Mouse (Mus musculus) hindbrain, postnatal 0 days (tissue): ENCODE data around the gene Sema5b. TPM values are rescaled to one million over a fixed set of nuclear protein-coding genes. Genes with fewer than 3 reads are reported as not detected.

Experiments used
- ATAC-seq: fragments of 200-750 bp; cut with Nextera tagmentation; 2 replicates; pipeline ENCODE4 v1.8.0; 2017; ENCODE audit warnings: mild to moderate bottlenecking, moderate TSS enrichment, moderate library complexity
- DNase-seq: peaks from one replicate; pipeline ENCODE4 v3.0.0-alpha.2; 2015; ENCODE audit warnings: low spot score
- H3K27ac ChIP-seq: fragments of 300-500 bp; sonication (generic); 2 replicates; pipeline ENCODE4 v1.5.1; 2014; ENCODE audit warnings: mild to moderate bottlenecking
- H3K27me3 ChIP-seq: fragments of 300-500 bp; sonication (generic); 2 replicates; pipeline ENCODE4 v1.6.1; 2014; ENCODE audit warnings: low read length, mixed read lengths; ENCODE audit not compliant: insufficient read depth
- H3K36me3 ChIP-seq: fragments of 300-500 bp; sonication (generic); 2 replicates; pipeline ENCODE4 v1.6.1; 2014; ENCODE audit warnings: low read length, mixed read lengths; ENCODE audit not compliant: insufficient read depth
- H3K4me1 ChIP-seq: fragments of 300-500 bp; sonication (generic); 2 replicates; pipeline ENCODE4 v1.6.1; 2014; ENCODE audit warnings: antibody characterized with exemption, low read length, mixed read lengths; ENCODE audit not compliant: insufficient read depth
- H3K4me2 ChIP-seq: fragments of 300-500 bp; sonication (generic); 2 replicates; pipeline ENCODE4 v1.6.1; 2014; ENCODE audit warnings: low read depth, mild to moderate bottlenecking, low read length, moderate library complexity, mixed read lengths
- H3K4me3 ChIP-seq: fragments of 300-500 bp; sonication (generic); 2 replicates; pipeline ENCODE4 v1.5.1; 2014; ENCODE audit warnings: low read length
- H3K9ac ChIP-seq: fragments of 300-500 bp; sonication (generic); replicated peaks from 2 replicates; pipeline ENCODE4 v1.6.1; 2014; ENCODE audit warnings: mild to moderate bottlenecking, low read length, moderate library complexity, mixed read lengths
- H3K9me3 ChIP-seq: fragments of 300-500 bp; sonication (generic); 2 replicates; pipeline ENCODE4 v1.6.1; 2016; ENCODE audit warnings: low read length, mixed read lengths
- CTCF ChIP-seq: IDR thresholded peaks from 2 replicates; pipeline ENCODE4 v1.5.1; 2016; ENCODE audit warnings: antibody characterized with exemption, control low read depth, low read depth
- WGBS: fragments of 180-500 bp; shearing (Covaris S2); extraction: QIAGEN DNeasy Blood & Tissue Kit; methylation state at CpG from one replicate; pipeline ENCODE4 v1.1.7; 2014; 5-methylcytosine and 5-hydroxymethylcytosine counted together
- polyA plus RNA-seq: library from polyadenylated mRNA; unstranded; fragments of >200 nt; fragmentation: Nextera tagmentation; extraction: Ambion mirVana; gene quantifications from 2 replicates; pipeline ENCODE4 v1.2.1, GENCODE M21; 2015
- total RNA-seq: library from RNA; depleted of rRNA; stranded (reverse); fragments of >200 nt; gene quantifications from 2 replicates; pipeline ENCODE4 v1.2.3, GENCODE M21; 2014

The Sema5b gene
- total and polyA plus RNA-seq, 2 experiments from 2014 or later, result 14.8 to 37.0 TPM

GRCm38 (mm10) chr16:35627992-35628607, 87.2 kb downstream of the Sema5b start:
- DNase-seq, result peak; percentile 83

GRCm38 (mm10) chr16:35630470-35631183, 89.7 kb downstream of the Sema5b start:
- no peak overlapping the region for H3K4me2 ChIP-seq
- no peak overlapping the region for H3K4me3 ChIP-seq
- no peaks in the 10 kb centered on the region for H3K27me3 ChIP-seq
- WGBS, result 30% methylated on average over 16 of the region's 16 CpGs
- DNase-seq (peak; percentile 33), ATAC-seq (peak; percentile 45; the same call in 1 of the 2 replicates)
- no peaks in the 10 kb centered on the region for H3K36me3 ChIP-seq
- no peak overlapping the region for H3K9ac ChIP-seq
- no peaks in the 10 kb centered on the region for H3K4me1 ChIP-seq
- H3K9me3 ChIP-seq, result no peaks in the 10 kb centered on the region
- H3K27ac ChIP-seq, result 0 out of 2 replicates have a peak overlapping the region, but pooled peaks have one; percentile 27
- no peak for TF ChIP-seq CTCF

More at GRCm38 (mm10) chr16:35627992-35628607, 87.2 kb downstream of the Sema5b start:
- Histone ChIP-seq H3K4me2 (no peak overlapping the region), H3K27me3 (no peaks in the 10 kb centered on the region), H3K9me3 (no peaks in the 10 kb centered on the region), H3K9ac (no peak overlapping the region), H3K36me3 (no peaks in the 10 kb centered on the region), H3K4me1 (peaks cover 14% of the 10 kb centered on the region; the same call in 1 of the 2 replicates), H3K4me3 (no peak overlapping the region), H3K27ac (no peak overlapping the region)
- 42% methylated on average over 10 of the region's 10 CpGs for WGBS
- peak; percentile 91 for TF ChIP-seq CTCF
- ATAC-seq, result 0 out of 2 replicates have a peak, but pooled peaks have one; percentile 43

GRCm38 (mm10) chr16:35633058-35633457, 92.1 kb downstream of the Sema5b start:
- 39% methylated on average over 2 of the region's 2 CpGs for WGBS
- Histone ChIP-seq H3K36me3 (no peaks in the 10 kb centered on the region), H3K4me2 (no peak overlapping the region), H3K4me1 (no peaks in the 10 kb centered on the region), H3K9me3 (no peaks in the 10 kb centered on the region), H3K9ac (no peak overlapping the region), H3K27me3 (no peaks in the 10 kb centered on the region), H3K27ac (no peak overlapping the region), H3K4me3 (no peak overlapping the region)
- no peak for DNase-seq
- no peak for TF ChIP-seq CTCF
- no peak for ATAC-seq

- Histone ChIP-seq H3K4me3 (no peak overlapping the region), H3K27ac (no peak overlapping the region), H3K9ac (no peak overlapping the region), H3K27me3 (no peaks in the 10 kb centered on the region), H3K36me3 (no peaks in the 10 kb centered on the region), H3K4me1 (no peaks in the 10 kb centered on the region), H3K4me2 (no peak overlapping the region), H3K9me3 (no peaks in the 10 kb centered on the region)
- 56% methylated on average over 4 of the region's 4 CpGs for WGBS
- ATAC-seq (no peak), DNase-seq (no peak)
- no peak for TF ChIP-seq CTCF
These were observed 94.0 kb downstream of the Sema5b start for GRCm38 (mm10) chr16:35634971-35635370.

- Histone ChIP-seq H3K27ac (no peak overlapping the region), H3K36me3 (no peaks in the 10 kb centered on the region), H3K9me3 (no peaks in the 10 kb centered on the region), H3K27me3 (no peaks in the 10 kb centered on the region), H3K4me2 (no peak overlapping the region), H3K9ac (no peak overlapping the region), H3K4me3 (no peak overlapping the region), H3K4me1 (no peaks in the 10 kb centered on the region)
- no peak for ATAC-seq
- no peak for TF ChIP-seq CTCF
- 79% methylated on average over 3 of the region's 3 CpGs for WGBS
- no peak for DNase-seq
These were observed 98.6 kb downstream of the Sema5b start for GRCm38 (mm10) chr16:35639505-35639904.

GRCm38 (mm10) chr16:35648862-35649261, 107.9 kb downstream of the Sema5b start:
- H3K27ac ChIP-seq, result no peak overlapping the region
- no peak overlapping the region for H3K4me2 ChIP-seq
- 50% methylated on average over 4 of the region's 4 CpGs for WGBS
- no peak for DNase-seq
- 0 out of 2 replicates have a peak, but pooled peaks cover 6% of the 10 kb centered on the region for H3K4me1 ChIP-seq
- no peaks in the 10 kb centered on the region for H3K36me3 ChIP-seq
- H3K9ac ChIP-seq, result no peak overlapping the region
- ATAC-seq, result no peak
- H3K27me3 ChIP-seq, result no peaks in the 10 kb centered on the region
- H3K4me3 ChIP-seq, result no peak overlapping the region
- no peak for TF ChIP-seq CTCF
- no peaks in the 10 kb centered on the region for H3K9me3 ChIP-seq
